Mouse (Mus musculus) midbrain, embryonic 11.5 days (tissue): ENCODE measurements at regions not wholly inside any gene's neighbourhood (a gene's known extent, or its start where the extent isn't known, plus 50 kb on each side); places are given as distances from the start of the nearest gene placed in this dataset.

Experiments used
- ATAC-seq: fragments of 200-750 bp; cut with Nextera tagmentation; 2 replicates; pipeline ENCODE4 v1.8.0; 2017; ENCODE audit warnings: moderate TSS enrichment, moderate library complexity; ENCODE audit not compliant: low FRiP score
- DNase-seq: peaks from one replicate; pipeline ENCODE4 v3.0.0; 2015; ENCODE audit warnings: low spot score; ENCODE audit errors: missing footprints
- H3K27ac ChIP-seq: fragments of 300-500 bp; sonication (generic); 2 replicates; pipeline ENCODE4 v1.5.1; 2014; ENCODE audit warnings: low read depth, low read length
- H3K27me3 ChIP-seq: fragments of 300-500 bp; sonication (generic); 2 replicates; pipeline ENCODE4 v1.6.1; 2014; ENCODE audit warnings: mild to moderate bottlenecking, low read length, moderate library complexity, mixed read lengths; ENCODE audit not compliant: control insufficient read depth, insufficient read depth
- H3K36me3 ChIP-seq: fragments of 300-500 bp; sonication (generic); 2 replicates; pipeline ENCODE4 v1.6.1; 2014; ENCODE audit warnings: mild to moderate bottlenecking, low read length, moderate library complexity, mixed read lengths; ENCODE audit not compliant: control insufficient read depth, insufficient read depth
- H3K4me1 ChIP-seq: fragments of 300-500 bp; sonication (generic); 2 replicates; pipeline ENCODE4 v1.6.1; 2014; ENCODE audit warnings: low read length; ENCODE audit not compliant: control insufficient read depth, insufficient read depth
- H3K4me2 ChIP-seq: fragments of 300-500 bp; sonication (generic); 2 replicates; pipeline ENCODE4 v1.6.1; 2014; ENCODE audit warnings: mild to moderate bottlenecking, moderate library complexity
- H3K4me3 ChIP-seq: fragments of 300-500 bp; sonication (generic); 2 replicates; pipeline ENCODE4 v1.5.1; 2014; ENCODE audit warnings: low read depth, low read length
- H3K9ac ChIP-seq: fragments of 300-500 bp; sonication (generic); 2 replicates; pipeline ENCODE4 v1.6.1; 2014; ENCODE audit warnings: low read length
- H3K9me3 ChIP-seq: fragments of 300-500 bp; sonication (generic); 2 replicates; pipeline ENCODE4 v1.6.1; 2016; ENCODE audit warnings: low read length; ENCODE audit not compliant: control insufficient read depth
- WGBS: fragments of 180-500 bp; shearing (Covaris S2); extraction: QIAGEN DNeasy Blood & Tissue Kit; methylation state at CpG from one replicate; pipeline ENCODE4 v1.1.7; 2014; 5-methylcytosine and 5-hydroxymethylcytosine counted together

- Histone ChIP-seq H3K27ac (no peak overlapping the region), H3K4me2 (no peak overlapping the region), H3K4me1 (no peaks in the 10 kb centered on the region), H3K9me3 (no peaks in the 10 kb centered on the region), H3K9ac (no peak overlapping the region), H3K27me3 (no peaks in the 10 kb centered on the region), H3K4me3 (no peak overlapping the region), H3K36me3 (no peaks in the 10 kb centered on the region)
- no peak for DNase-seq
- WGBS, result 83% methylated on average over 1 of the region's 1 CpGs
- ATAC-seq, result no peak
Measured at GRCm38 (mm10) chr4:114320076-114320475, 86.4 kb upstream of the Trabd2b start.

- H3K27ac ChIP-seq, result no peak overlapping the region
- H3K36me3 ChIP-seq, result no peaks in the 10 kb centered on the region
- ATAC-seq, result no peak
- H3K27me3 ChIP-seq, result no peaks in the 10 kb centered on the region
- 73% methylated on average over 3 of the region's 3 CpGs for WGBS
- H3K9ac ChIP-seq, result no peak overlapping the region
- DNase-seq, result no peak
- no peak overlapping the region for H3K4me3 ChIP-seq
- H3K4me2 ChIP-seq, result no peak overlapping the region
- H3K4me1 ChIP-seq, result no peaks in the 10 kb centered on the region
- no peaks in the 10 kb centered on the region for H3K9me3 ChIP-seq
Measured at GRCm38 (mm10) chr4:114321516-114322339, 84.8 kb upstream of the Trabd2b start.

GRCm38 (mm10) chr4:114329978-114330377 lies 76.5 kb upstream of the Trabd2b start:
- Histone ChIP-seq H3K4me2 (no peak overlapping the region), H3K27ac (no peak overlapping the region), H3K4me3 (no peak overlapping the region), H3K9ac (no peak overlapping the region), H3K27me3 (no peaks in the 10 kb centered on the region), H3K4me1 (no peaks in the 10 kb centered on the region), H3K36me3 (no peaks in the 10 kb centered on the region), H3K9me3 (no peaks in the 10 kb centered on the region)
- ATAC-seq, result no peak
- no peak for DNase-seq
- WGBS, result 97% methylated on average over 1 of the region's 1 CpGs

- H3K27ac ChIP-seq, result no peak overlapping the region
- H3K4me2 ChIP-seq, result no peak overlapping the region
- no peak for ATAC-seq
- no peak overlapping the region for H3K9ac ChIP-seq
- H3K4me1 ChIP-seq, result no peaks in the 10 kb centered on the region
- no peaks in the 10 kb centered on the region for H3K36me3 ChIP-seq
- no peak overlapping the region for H3K4me3 ChIP-seq
- no peaks in the 10 kb centered on the region for H3K27me3 ChIP-seq
- H3K9me3 ChIP-seq, result no peaks in the 10 kb centered on the region
- DNase-seq, result no peak
- 58% methylated on average over 3 of the region's 3 CpGs for WGBS
Measured at GRCm38 (mm10) chr4:114331161-114331560, 75.4 kb upstream of the Trabd2b start.

GRCm38 (mm10) chr4:114334850-114335249 lies 71.7 kb upstream of the Trabd2b start:
- Histone ChIP-seq H3K9ac (no peak overlapping the region), H3K27ac (no peak overlapping the region), H3K4me2 (no peak overlapping the region), H3K4me3 (no peak overlapping the region), H3K9me3 (no peaks in the 10 kb centered on the region), H3K4me1 (no peaks in the 10 kb centered on the region), H3K36me3 (no peaks in the 10 kb centered on the region), H3K27me3 (no peaks in the 10 kb centered on the region)
- DNase-seq (no peak), ATAC-seq (no peak)
- 82% methylated on average over 2 of the region's 2 CpGs for WGBS

- no peak overlapping the region for H3K4me2 ChIP-seq
- H3K4me3 ChIP-seq, result no peak overlapping the region
- 76% methylated on average over 4 of the region's 4 CpGs for WGBS
- no peak overlapping the region for H3K9ac ChIP-seq
- no peaks in the 10 kb centered on the region for H3K36me3 ChIP-seq
- no peak overlapping the region for H3K27ac ChIP-seq
- DNase-seq (no peak), ATAC-seq (no peak)
- H3K27me3 ChIP-seq, result no peaks in the 10 kb centered on the region
- H3K4me1 ChIP-seq, result no peaks in the 10 kb centered on the region
- H3K9me3 ChIP-seq, result no peaks in the 10 kb centered on the region
Measured at GRCm38 (mm10) chr4:114336029-114336746, 70.3 kb upstream of the Trabd2b start.

GRCm38 (mm10) chr4:114336747-114337090 lies 69.8 kb upstream of the Trabd2b start:
- Histone ChIP-seq H3K4me2 (no peak overlapping the region), H3K4me3 (no peak overlapping the region), H3K9ac (no peak overlapping the region), H3K27me3 (no peaks in the 10 kb centered on the region), H3K9me3 (no peaks in the 10 kb centered on the region), H3K36me3 (no peaks in the 10 kb centered on the region), H3K4me1 (no peaks in the 10 kb centered on the region), H3K27ac (no peak overlapping the region)
- WGBS, result 81% methylated on average over 1 of the region's 1 CpGs
- ATAC-seq (no peak), DNase-seq (no peak)

GRCm38 (mm10) chr4:114339793-114340192 lies 66.7 kb upstream of the Trabd2b start:
- DNase-seq, result no peak
- Histone ChIP-seq H3K4me3 (no peak overlapping the region), H3K27ac (no peak overlapping the region), H3K4me1 (no peaks in the 10 kb centered on the region), H3K9me3 (no peaks in the 10 kb centered on the region), H3K27me3 (no peaks in the 10 kb centered on the region), H3K36me3 (no peaks in the 10 kb centered on the region), H3K9ac (no peak overlapping the region), H3K4me2 (no peak overlapping the region)
- 69% methylated on average over 5 of the region's 5 CpGs for WGBS
- ATAC-seq, result no peak

GRCm38 (mm10) chr4:114345154-114345553 lies 61.4 kb upstream of the Trabd2b start:
- no peak overlapping the region for H3K27ac ChIP-seq
- ATAC-seq (no peak), DNase-seq (no peak)
- H3K9ac ChIP-seq, result no peak overlapping the region
- no peak overlapping the region for H3K4me3 ChIP-seq
- H3K9me3 ChIP-seq, result no peaks in the 10 kb centered on the region
- 64% methylated on average over 1 of the region's 1 CpGs for WGBS
- H3K36me3 ChIP-seq, result no peaks in the 10 kb centered on the region
- H3K27me3 ChIP-seq, result no peaks in the 10 kb centered on the region
- H3K4me2 ChIP-seq, result no peak overlapping the region
- H3K4me1 ChIP-seq, result no peaks in the 10 kb centered on the region
